Mouse (Mus musculus): ENCODE measurements around the gene Prkd2. TPM values are rescaled to one million over a fixed set of nuclear protein-coding genes. Genes with fewer than 3 reads are reported as not detected.

Gene Prkd2
- polyA plus RNA-seq, 1 experiment from 2014 or later: 19.7 TPM

DNA sequence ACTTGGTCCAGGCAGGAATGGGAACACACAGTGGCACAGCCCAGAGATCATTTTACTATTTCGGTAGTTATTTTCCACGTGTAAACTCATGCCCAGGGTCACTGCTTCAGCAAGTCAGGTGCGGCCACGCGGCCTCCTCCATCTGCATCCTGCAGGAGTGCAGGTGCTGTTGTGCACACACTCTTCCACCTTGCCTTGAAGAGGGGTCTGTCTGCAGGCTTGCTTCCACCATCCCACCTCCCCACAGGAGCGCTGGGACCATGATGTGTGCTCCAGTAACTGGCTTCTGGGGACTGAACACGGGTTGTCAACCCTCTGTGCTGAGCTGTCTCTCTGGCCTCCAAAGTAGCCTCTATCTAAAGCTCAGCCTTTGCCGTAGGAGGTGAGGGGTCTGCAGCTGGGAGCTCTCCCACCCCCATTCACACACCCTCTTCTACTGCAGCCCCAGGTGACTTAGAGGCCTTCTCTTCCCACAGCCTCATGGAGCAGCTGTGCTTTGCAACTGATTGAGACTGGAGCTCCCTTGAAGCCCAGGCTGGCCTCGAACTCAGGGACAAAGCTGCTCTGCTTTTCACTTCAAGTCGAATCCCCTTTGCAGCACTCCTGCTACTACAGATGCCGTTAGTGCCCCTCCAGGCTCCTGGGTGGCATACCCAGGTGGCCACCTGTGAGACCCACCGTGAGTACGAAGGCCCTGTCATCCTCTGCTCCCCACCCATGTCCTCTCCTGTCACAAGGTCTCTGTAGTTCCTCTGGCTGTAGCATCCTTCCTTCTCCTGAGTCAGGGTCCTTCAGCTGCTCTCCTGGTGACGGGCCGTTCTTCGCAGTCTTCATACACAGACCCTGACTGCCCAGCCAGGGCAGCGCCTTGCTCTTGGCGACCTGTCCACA lies 72.0 kb downstream of the Prkd2 start:
- Histone ChIP-seq H3K27ac (no peak overlapping the region), H3K4me3 (no peak overlapping the region), H3K27me3 (no peaks in the 10 kb centered on the region), H3K9me3 (no peaks in the 10 kb centered on the region), H3K4me1 (peaks cover 37% of the 10 kb centered on the region), H3K36me3 (peaks cover 53% of the 10 kb centered on the region), H3K4me2 (no peak overlapping the region), H3K9ac (no peak overlapping the region)
- 81% methylated on average over 18 of the region's 18 CpGs for WGBS
- no peak for ATAC-seq (ENCODE audit: borderline replicate concordance, extremely low read depth, low FRiP score, low TSS enrichment)

DNA sequence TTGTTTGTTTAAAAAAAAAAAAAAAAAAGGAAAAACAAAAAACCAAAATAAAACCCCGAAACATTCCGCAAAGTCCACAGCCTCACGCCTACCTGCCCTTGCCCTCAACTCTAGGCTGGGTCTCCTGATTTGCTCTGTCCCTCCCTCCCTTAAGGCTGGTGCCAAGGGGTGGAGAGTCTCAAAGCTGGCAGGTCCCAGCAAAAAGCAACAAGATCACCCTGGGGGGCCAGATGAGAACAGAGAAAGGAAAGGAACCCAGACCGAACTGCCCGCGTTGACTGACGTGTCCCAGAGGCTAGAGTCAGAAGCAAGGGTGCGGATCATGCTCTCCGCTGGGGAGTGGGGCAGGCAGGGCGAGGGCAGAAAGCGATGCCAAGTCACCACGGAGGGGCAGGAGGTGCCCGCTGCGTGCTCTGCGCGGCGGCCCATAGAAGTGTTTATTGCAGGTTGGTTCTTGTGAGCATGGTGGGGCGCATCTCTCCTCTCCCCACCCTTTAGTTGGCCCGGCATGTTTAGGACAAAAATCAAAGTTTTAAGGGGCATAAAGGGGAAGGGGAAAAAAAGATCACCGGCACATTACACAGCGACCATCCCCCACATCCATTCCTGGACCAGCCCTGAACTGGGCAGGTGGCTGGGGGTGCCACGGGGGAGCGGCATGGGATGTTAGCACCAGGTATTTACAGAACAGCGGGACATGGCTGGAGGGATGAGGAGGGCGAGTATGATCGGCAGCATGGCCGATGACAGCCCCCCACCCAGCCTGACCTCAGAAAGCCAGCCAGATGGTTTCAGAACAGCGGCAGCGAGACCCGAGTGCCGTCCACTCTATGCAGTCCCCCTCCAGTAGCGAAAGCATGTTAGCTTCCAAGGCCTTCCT lies 73.0 kb downstream of the Prkd2 start:
- Histone ChIP-seq H3K9ac (no peak overlapping the region), H3K4me3 (no peak overlapping the region), H3K36me3 (peaks cover 57% of the 10 kb centered on the region), H3K4me2 (no peak overlapping the region), H3K27me3 (no peaks in the 10 kb centered on the region), H3K27ac (no peak overlapping the region), H3K9me3 (no peaks in the 10 kb centered on the region), H3K4me1 (peaks cover 42% of the 10 kb centered on the region)
- no peak for ATAC-seq (ENCODE audit: borderline replicate concordance, extremely low read depth, low FRiP score, low TSS enrichment)
- 78% methylated on average over 32 of the region's 32 CpGs for WGBS

DNA sequence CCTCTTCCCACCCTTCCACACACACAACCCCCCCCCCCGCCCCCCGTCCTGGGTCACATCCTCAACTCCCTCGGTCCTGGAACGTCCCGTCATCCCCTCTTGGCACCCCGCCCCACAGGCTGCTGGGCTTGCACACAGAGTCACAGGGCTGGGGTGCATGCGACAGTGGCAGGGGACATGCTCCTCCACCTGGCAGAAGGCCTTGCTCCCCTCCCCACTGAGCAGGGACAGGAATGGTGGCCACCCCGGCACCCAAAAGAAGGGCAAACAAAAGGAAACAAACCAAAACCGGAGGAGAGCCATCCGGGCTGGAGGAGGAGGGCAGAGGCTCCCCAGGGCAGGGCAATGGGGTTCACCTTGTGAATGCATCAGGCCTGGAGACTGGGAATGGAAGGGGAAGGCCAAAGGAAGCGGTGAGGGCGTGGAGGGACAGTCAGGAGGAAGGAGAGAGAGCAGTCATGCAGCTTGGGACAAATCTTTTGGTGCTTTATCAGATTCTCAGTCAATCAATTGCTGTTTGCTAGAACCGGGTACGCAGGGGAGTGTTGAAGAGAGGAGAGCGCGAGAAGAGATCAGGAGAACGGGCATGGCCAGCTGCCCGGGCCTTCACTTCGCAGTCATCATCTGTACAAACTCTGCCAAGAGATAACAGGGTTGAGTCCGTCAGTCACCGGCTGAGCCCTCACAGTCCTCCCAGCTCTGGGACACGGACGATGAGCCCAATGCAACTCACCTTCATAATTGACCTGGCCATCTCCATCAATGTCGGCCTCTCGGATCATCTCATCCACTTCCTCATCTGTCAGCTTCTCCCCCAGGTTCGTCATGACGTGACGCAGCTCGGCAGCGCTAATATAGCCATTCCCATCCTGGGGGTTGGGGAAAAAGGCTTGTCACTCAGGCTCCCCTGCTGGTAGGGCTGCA lies 73.9 kb downstream of the Prkd2 start:
- peaks cover 61% of the 10 kb centered on the region for H3K36me3 ChIP-seq

DNA sequence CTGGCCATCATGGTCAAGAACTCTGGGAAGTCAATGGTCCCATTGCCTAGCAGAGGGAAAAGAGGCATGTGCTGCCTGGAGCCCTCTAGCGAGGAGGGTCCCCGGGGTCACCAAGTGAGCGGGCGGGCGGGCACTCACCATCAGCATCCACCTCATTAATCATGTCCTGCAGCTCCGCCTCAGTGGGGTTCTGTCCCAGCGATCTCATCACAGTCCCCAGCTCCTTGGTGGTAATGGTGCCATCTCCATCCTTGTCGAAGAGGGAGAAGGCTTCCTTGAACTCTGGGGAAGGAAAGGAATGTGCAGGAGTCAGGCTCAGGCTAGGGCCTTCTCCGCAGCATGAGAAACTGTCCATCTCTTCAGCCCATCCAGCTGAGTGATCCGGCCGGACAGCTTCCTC lies 74.7 kb downstream of the Prkd2 start:
- H3K9ac ChIP-seq: no peak overlapping the region
- no peak overlapping the region for H3K27ac ChIP-seq
- no peaks in the 10 kb centered on the region for H3K9me3 ChIP-seq
- H3K4me2 ChIP-seq: no peak overlapping the region
- peaks cover 60% of the 10 kb centered on the region for H3K4me1 ChIP-seq
- H3K4me3 ChIP-seq: no peak overlapping the region
- WGBS: 60% methylated on average over 11 of the region's 11 CpGs
- no peaks in the 10 kb centered on the region for H3K27me3 ChIP-seq
- no peak for ATAC-seq (ENCODE audit: borderline replicate concordance, extremely low read depth, low FRiP score, low TSS enrichment)
- H3K36me3 ChIP-seq: peaks cover 61% of the 10 kb centered on the region

More for the DNA sequence above, 73.9 kb downstream of the Prkd2 start:
- H3K27me3 ChIP-seq: no peaks in the 10 kb centered on the region
- peaks cover 51% of the 10 kb centered on the region for H3K4me1 ChIP-seq
- H3K4me3 ChIP-seq: no peak overlapping the region
- H3K9me3 ChIP-seq: no peaks in the 10 kb centered on the region
- WGBS: 51% methylated on average over 29 of the region's 30 CpGs
- H3K27ac ChIP-seq: no peak overlapping the region
- no peak for ATAC-seq (ENCODE audit: borderline replicate concordance, extremely low read depth, low FRiP score, low TSS enrichment)
- H3K9ac ChIP-seq: no peak overlapping the region
- H3K4me2 ChIP-seq: no peak overlapping the region

DNA sequence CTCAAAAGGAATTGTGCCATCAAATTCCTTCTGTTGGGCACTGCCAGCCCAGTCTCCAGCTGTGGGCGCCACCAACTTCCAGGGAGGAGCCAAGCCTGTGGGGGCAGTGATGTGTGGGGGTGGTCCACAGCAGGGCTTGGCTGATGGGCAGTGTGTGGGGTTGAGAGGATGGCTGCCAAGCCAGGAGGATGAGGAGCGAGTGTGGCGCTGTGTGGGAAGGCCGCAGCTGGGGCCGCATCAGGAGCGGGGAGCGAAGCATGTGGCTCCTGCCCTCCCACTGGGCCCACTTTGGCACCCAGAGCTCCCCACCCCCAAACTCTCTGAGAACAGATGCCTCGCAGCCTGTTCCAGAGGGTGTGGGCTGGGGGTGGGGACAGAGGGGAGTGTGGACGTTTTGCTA lies 75.3 kb downstream of the Prkd2 start:
- 75% methylated on average over 9 of the region's 9 CpGs for WGBS
- no peaks in the 10 kb centered on the region for H3K9me3 ChIP-seq
- H3K4me1 ChIP-seq: peaks cover 65% of the 10 kb centered on the region
- H3K4me3 ChIP-seq: no peak overlapping the region
- peak overlapping the region; percentile 24; the same call in 1 of the 2 replicates for H3K9ac ChIP-seq
- H3K27ac ChIP-seq: no peak overlapping the region
- no peak for ATAC-seq (ENCODE audit: borderline replicate concordance, extremely low read depth, low FRiP score, low TSS enrichment)
- H3K4me2 ChIP-seq: no peak overlapping the region
- peaks cover 61% of the 10 kb centered on the region for H3K36me3 ChIP-seq
- no peaks in the 10 kb centered on the region for H3K27me3 ChIP-seq

DNA sequence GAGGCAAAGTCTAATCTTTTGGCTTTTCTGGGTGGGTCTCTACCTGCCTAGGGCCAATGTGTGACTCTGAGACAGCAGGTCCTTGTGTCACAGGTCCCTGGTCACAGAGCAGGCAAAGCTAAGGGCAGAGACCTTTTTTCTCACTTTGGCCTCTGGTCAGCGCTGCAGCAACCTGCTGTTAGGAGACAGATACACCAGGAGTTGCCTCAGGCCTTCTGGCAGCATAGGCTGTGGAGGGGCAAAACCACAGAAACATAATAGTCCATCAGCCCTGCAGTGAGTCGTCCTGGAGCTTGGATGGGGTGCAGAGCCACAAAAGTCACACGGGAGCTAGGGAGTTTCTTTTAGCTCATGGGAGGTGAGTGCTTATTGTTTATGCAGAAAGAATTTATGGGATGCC lies 76.0 kb downstream of the Prkd2 start:
- H3K36me3 ChIP-seq: peaks cover 61% of the 10 kb centered on the region
- H3K4me2 ChIP-seq: no peak overlapping the region
- peaks cover 65% of the 10 kb centered on the region for H3K4me1 ChIP-seq

DNA sequence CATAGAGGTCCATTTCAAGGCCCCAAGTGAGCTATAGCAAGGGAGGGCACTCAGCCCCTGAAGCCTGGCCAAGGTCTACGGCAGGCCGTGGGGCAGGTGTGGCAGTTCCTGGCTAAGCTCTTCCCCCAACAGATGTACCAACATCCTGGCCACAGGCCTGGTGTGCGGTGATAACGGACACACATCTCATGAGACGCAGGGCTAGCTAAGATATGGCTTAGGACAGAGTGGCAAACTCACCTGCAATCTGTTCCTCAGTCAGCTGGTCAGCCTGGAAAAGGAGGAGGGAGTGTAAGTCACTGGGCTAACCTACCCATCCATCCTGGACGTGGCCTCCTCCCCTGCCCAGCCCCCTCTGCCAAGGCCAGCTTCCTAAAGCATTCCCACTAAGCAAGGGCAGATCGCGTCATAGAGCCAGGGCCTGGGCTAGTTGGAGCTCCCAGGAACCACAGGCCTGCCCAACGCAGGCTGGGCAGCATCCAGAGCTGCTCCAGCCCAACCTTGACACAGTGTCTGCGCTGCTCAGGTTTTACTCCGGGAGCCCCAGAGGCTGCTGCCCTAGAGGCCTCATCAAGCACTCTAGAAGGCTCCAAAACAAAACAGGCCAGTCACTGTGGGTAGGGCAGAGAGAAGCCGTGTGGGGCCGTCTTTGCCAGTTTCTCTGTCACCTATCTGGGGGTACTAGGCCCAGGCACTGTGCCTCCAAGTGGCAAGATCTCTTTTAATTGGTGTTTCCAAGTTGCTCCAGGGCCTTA lies 76.9 kb downstream of the Prkd2 start:
- peaks cover 65% of the 10 kb centered on the region for H3K4me1 ChIP-seq
- H3K36me3 ChIP-seq: peaks cover 55% of the 10 kb centered on the region

More for the DNA sequence above, 76.0 kb downstream of the Prkd2 start:
- 69% methylated on average over 3 of the region's 3 CpGs for WGBS
- no peak overlapping the region for H3K4me3 ChIP-seq
- H3K9ac ChIP-seq: no peak overlapping the region
- ATAC-seq (ENCODE audit: borderline replicate concordance, extremely low read depth, low FRiP score, low TSS enrichment): no peak
- H3K27me3 ChIP-seq: no peaks in the 10 kb centered on the region
- no peak overlapping the region for H3K27ac ChIP-seq
- H3K9me3 ChIP-seq: no peaks in the 10 kb centered on the region

More for the DNA sequence above, 76.9 kb downstream of the Prkd2 start:
- H3K4me2 ChIP-seq: no peak overlapping the region
- H3K4me3 ChIP-seq: no peak overlapping the region
- peak overlapping the region; percentile 19; the same call in 1 of the 2 replicates for H3K9ac ChIP-seq
- 0 out of 2 replicates have a peak overlapping the region, but pooled peaks have one; percentile 15 for H3K27ac ChIP-seq
- WGBS: 73% methylated on average over 13 of the region's 13 CpGs
- no peaks in the 10 kb centered on the region for H3K9me3 ChIP-seq
- no peak for ATAC-seq (ENCODE audit: borderline replicate concordance, extremely low read depth, low FRiP score, low TSS enrichment)
- H3K27me3 ChIP-seq: no peaks in the 10 kb centered on the region

Other genes with a start within 250 kb of the Prkd2 start
- 19.1 and 19.4 TPM in 2 replicates for gene Arhgap35, start 227.9 kb upstream of the Prkd2 start, polyA plus RNA-seq (2015; fragmentation: Nextera tagmentation; extraction: Ambion mirVana)
- not detected in 2 replicates for gene Ceacam15, start 167.2 kb upstream of the Prkd2 start, polyA plus RNA-seq (2015; fragmentation: Nextera tagmentation; extraction: Ambion mirVana)
- gene Ceacam9, start 121.0 kb upstream of the Prkd2 start, polyA plus RNA-seq (2015; fragmentation: Nextera tagmentation; extraction: Ambion mirVana): not detected in 2 replicates
- 280 and 291 TPM in 2 replicates for gene Ap2s1, start 104.5 kb upstream of the Prkd2 start, polyA plus RNA-seq (2015; fragmentation: Nextera tagmentation; extraction: Ambion mirVana)
- gene Slc1a5, start 61.6 kb upstream of the Prkd2 start, polyA plus RNA-seq (2015; fragmentation: Nextera tagmentation; extraction: Ambion mirVana): 53.7 and 54.5 TPM in 2 replicates
- gene Strn4, start 27.0 kb upstream of the Prkd2 start, polyA plus RNA-seq (2015; fragmentation: Nextera tagmentation; extraction: Ambion mirVana): 102 TPM in 2 replicates
- 28.9 and 30.6 TPM in 2 replicates for gene Fkrp, start 26.2 kb upstream of the Prkd2 start, polyA plus RNA-seq (2015; fragmentation: Nextera tagmentation; extraction: Ambion mirVana)
- 3.5 and 3.7 TPM in 2 replicates for gene Dact3, start 32.4 kb downstream of the Prkd2 start, polyA plus RNA-seq (2015; fragmentation: Nextera tagmentation; extraction: Ambion mirVana)
- gene Gng8, start 48.9 kb downstream of the Prkd2 start, polyA plus RNA-seq (2015; fragmentation: Nextera tagmentation; extraction: Ambion mirVana): 11.2 and 12.0 TPM in 2 replicates
- 2.0 and 2.4 TPM in 2 replicates for gene Ptgir, start 63.6 kb downstream of the Prkd2 start, polyA plus RNA-seq (2015; fragmentation: Nextera tagmentation; extraction: Ambion mirVana)
- 101 and 104 TPM in 2 replicates for gene Calm3, start 81.2 kb downstream of the Prkd2 start, polyA plus RNA-seq (2015; fragmentation: Nextera tagmentation; extraction: Ambion mirVana)
- gene Pnmal2, start 101.8 kb downstream of the Prkd2 start, polyA plus RNA-seq (2015; fragmentation: Nextera tagmentation; extraction: Ambion mirVana): 6.2 and 6.6 TPM in 2 replicates
- gene Pnmal1, start 116.8 kb downstream of the Prkd2 start, polyA plus RNA-seq (2015; fragmentation: Nextera tagmentation; extraction: Ambion mirVana): 0.11 and 0.36 TPM in 2 replicates
- gene Gm42372, start 140.2 kb downstream of the Prkd2 start, polyA plus RNA-seq (2015; fragmentation: Nextera tagmentation; extraction: Ambion mirVana): 0.16 and 0.17 TPM in 2 replicates
- gene Ccdc8, start 149.8 kb downstream of the Prkd2 start, polyA plus RNA-seq (2015; fragmentation: Nextera tagmentation; extraction: Ambion mirVana): 34.9 and 35.9 TPM in 2 replicates
- 107 and 110 TPM in 2 replicates for gene Ppp5c, start 185.0 kb downstream of the Prkd2 start, polyA plus RNA-seq (2015; fragmentation: Nextera tagmentation; extraction: Ambion mirVana)
- gene Hif3a, start 219.5 kb downstream of the Prkd2 start, polyA plus RNA-seq (2015; fragmentation: Nextera tagmentation; extraction: Ambion mirVana): 37.6 and 41.5 TPM in 2 replicates
- gene Psg16, start 231.1 kb downstream of the Prkd2 start, polyA plus RNA-seq (2015; fragmentation: Nextera tagmentation; extraction: Ambion mirVana): 0.10 and 0.19 TPM in 2 replicates